Mouse (Mus musculus): Measurements from ENCODE around the gene Akap4. TPM values are rescaled to one million over a fixed set of nuclear protein-coding genes. Genes with fewer than 3 reads are reported as not detected.

Akap4 gene
- total and polyA plus RNA-seq, 3 experiments = not detected

- Histone ChIP-seq H3K4me3 (ENCODE audit: control insufficient read depth in 1 of 2, insufficient read depth in 1 of 2, low read depth in 2 of 2, low read length in 2 of 2) (no peak overlapping the region), H3K9ac (ENCODE audit: control insufficient read depth, low read depth, low read length, poor library complexity, severe bottlenecking) (no peak overlapping the region), H3K9me3 (replicated peaks; ENCODE audit: insufficient read depth, low read length) (no peaks in the 10 kb centered on the region), H3K27me3 (ENCODE audit: control insufficient read depth in 1 of 2, insufficient read depth in 2 of 2, low read length in 2 of 2) (no peaks in the 10 kb centered on the region), H3K79me2 (ENCODE audit: control insufficient read depth, insufficient read depth, low read length, poor library complexity) (no peaks in the 10 kb centered on the region), H3K27ac (ENCODE audit: control insufficient read depth, low read depth, low read length) (no peak overlapping the region), H3K4me1 (ENCODE audit: control insufficient read depth in 1 of 2, insufficient read depth in 2 of 2, low read length in 2 of 2) (no peaks in the 10 kb centered on the region), H3K36me3 (ENCODE audit: control insufficient read depth in 1 of 2, insufficient read depth in 2 of 2, low read length in 2 of 2) (no peaks in the 10 kb centered on the region)
- no peak for TF ChIP-seq POLR2A (IDR thresholded peaks at IDR 0.05; ENCODE audit: control insufficient read depth in 1 of 2, insufficient read depth in 1 of 2, low read depth in 1 of 2, low read length in 2 of 2, poor library complexity in 1 of 2)
- TF ChIP-seq USF1 (IDR thresholded peaks at IDR 0.05; ENCODE audit: low read depth, low read length) = no peak
- no peak for TF ChIP-seq JUND (IDR thresholded peaks at IDR 0.05; ENCODE audit: low read depth, low read length)
- DNase-seq (ENCODE audit: low read depth, low spot score) = no peak
Observed at GRCm38 (mm10) chrX:7064109-7064508, 3.2 kb upstream of the Akap4 start.

- DNase-seq (ENCODE audit: low read depth, low spot score) = no peak
- Histone ChIP-seq H3K9ac (ENCODE audit: control insufficient read depth, low read depth, low read length, poor library complexity, severe bottlenecking) (no peak overlapping the region), H3K4me3 (ENCODE audit: control insufficient read depth in 1 of 2, insufficient read depth in 1 of 2, low read depth in 2 of 2, low read length in 2 of 2) (no peak overlapping the region), H3K9me3 (replicated peaks; ENCODE audit: insufficient read depth, low read length) (no peaks in the 10 kb centered on the region), H3K36me3 (ENCODE audit: control insufficient read depth in 1 of 2, insufficient read depth in 2 of 2, low read length in 2 of 2) (no peaks in the 10 kb centered on the region), H3K4me1 (ENCODE audit: control insufficient read depth in 1 of 2, insufficient read depth in 2 of 2, low read length in 2 of 2) (no peaks in the 10 kb centered on the region), H3K27me3 (ENCODE audit: control insufficient read depth in 1 of 2, insufficient read depth in 2 of 2, low read length in 2 of 2) (no peaks in the 10 kb centered on the region), H3K79me2 (ENCODE audit: control insufficient read depth, insufficient read depth, low read length, poor library complexity) (no peaks in the 10 kb centered on the region), H3K27ac (ENCODE audit: control insufficient read depth, low read depth, low read length) (no peak overlapping the region)
- TF ChIP-seq USF2 (IDR thresholded peaks at IDR 0.05; ENCODE audit: borderline replicate concordance in 1 of 2, insufficient read depth in 1 of 2, low read depth in 1 of 2, low read length in 2 of 2) = no peak
- no peak for TF ChIP-seq GATA1 (IDR thresholded peaks at IDR 0.05; ENCODE audit: low read depth, low read length)
- no peak for TF ChIP-seq MAFK (IDR thresholded peaks at IDR 0.05; ENCODE audit: borderline replicate concordance, low read depth, low read length)
- no peak for TF ChIP-seq TAL1 (IDR thresholded peaks at IDR 0.05; ENCODE audit: low read length)
- TF ChIP-seq MYC (IDR thresholded peaks at IDR 0.05; ENCODE audit: low read depth, low read length) = no peak
- no peak for TF ChIP-seq E2F4 (IDR thresholded peaks at IDR 0.05; ENCODE audit: borderline replicate concordance, low read depth, low read length)
- TF ChIP-seq JUND (IDR thresholded peaks at IDR 0.05; ENCODE audit: low read depth, low read length) = no peak
- TF ChIP-seq KAT2A (conservative IDR thresholded peaks at IDR 0.05; ENCODE audit: low read depth, low read length) = no peak
- TF ChIP-seq MXI1 (IDR thresholded peaks at IDR 0.05; ENCODE audit: low read depth, low read length) = no peak
- no peak for TF ChIP-seq EP300 (IDR thresholded peaks at IDR 0.05; ENCODE audit: low read depth in 1 of 2, low read length in 2 of 2)
- no peak for TF ChIP-seq TBP (IDR thresholded peaks at IDR 0.05; ENCODE audit: low read depth, low read length)
- no peak for TF ChIP-seq USF1 (IDR thresholded peaks at IDR 0.05; ENCODE audit: low read depth, low read length)
- no peak for TF ChIP-seq MEF2A (IDR thresholded peaks at IDR 0.05; ENCODE audit: extremely low read depth, insufficient replicate concordance, low read depth, low read length, poor library complexity, severe bottlenecking)
- TF ChIP-seq MYB (IDR thresholded peaks at IDR 0.05; ENCODE audit: low read depth, low read length) = no peak
Observed at GRCm38 (mm10) chrX:7068002-7068401, 683 bp downstream of the Akap4 start.

Data from MEL (cell line).